Comparison of ENCODE assay signal across 19 mouse cellular contexts in the genomic region with DNA sequence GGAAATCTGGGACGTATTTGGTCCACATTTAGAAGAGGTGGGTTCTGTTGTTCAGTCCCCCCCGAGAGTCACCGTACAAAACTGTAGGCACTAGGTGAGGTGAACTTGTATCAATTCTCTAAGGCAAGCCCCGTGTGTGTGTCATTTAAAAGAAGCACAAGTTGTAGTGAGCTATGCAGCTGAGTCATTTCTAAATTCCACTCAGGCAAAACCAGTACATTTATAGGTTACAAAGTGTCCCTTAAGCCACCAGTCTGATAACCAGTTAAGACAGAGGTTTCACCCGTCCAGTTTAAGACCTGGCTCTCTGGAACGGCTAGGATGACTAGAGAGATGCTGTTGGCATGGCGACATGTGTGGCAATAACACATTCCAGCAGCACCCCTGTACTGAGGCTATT.
"Had no signal": no experiment of that assay in that cellular context is flagged by ENCODE, and none has a peak within 500 bp of the region (broad histone marks: within the 10 kb centered on the region; RNA-seq: fewer than 3 reads in every experiment).

No protein-coding gene starts in this region.

- H3K27me3 ChIP-seq: midbrain, embryonic 12.5 days; neural tube, embryonic 13.5 days; neural tube, embryonic 15.5 days had no signal

- DNase-seq: lung, adult 18-20 months; lung, embryonic 14.5 days; lung, postnatal 10 days; lung, postnatal 4 days; midbrain, embryonic 14.5 days; retina, postnatal 1 day; right cerebral cortex, adult 18-20 months; right cerebral cortex, postnatal 25 days; right cerebral cortex, postnatal 4 days; spleen, adult 18-20 months; thymus, adult 18-20 months; thymus, postnatal 14 days; thymus, postnatal 36 days had no signal

- H3K4me2 ChIP-seq: lung, embryonic 14.5 days; midbrain, embryonic 12.5 days; neural tube, embryonic 15.5 days had no signal

- H3K4me3 ChIP-seq: midbrain, embryonic 10.5 days; midbrain, embryonic 12.5 days; myocyte; neural tube, embryonic 13.5 days; neural tube, embryonic 15.5 days had no signal

- H3K27ac ChIP-seq: midbrain, embryonic 10.5 days; midbrain, embryonic 12.5 days; neural tube, embryonic 15.5 days had no signal

- ATAC-seq: midbrain, embryonic 16.5 days had no signal

- H3K9ac ChIP-seq: lung, embryonic 14.5 days; midbrain, embryonic 12.5 days; neural tube, embryonic 15.5 days had no signal

- H3K36me3 ChIP-seq: midbrain, embryonic 10.5 days; midbrain, embryonic 12.5 days; neural tube, embryonic 13.5 days; neural tube, embryonic 15.5 days had no signal

- H3K9me3 ChIP-seq: midbrain, embryonic 10.5 days; midbrain, embryonic 12.5 days; neural tube, embryonic 13.5 days; neural tube, embryonic 15.5 days had no signal
